Mouse (Mus musculus) right cerebral cortex, postnatal 10 days (tissue): ENCODE measurements around the gene Tgfbrap1.
"Not testable (repeated sequence)": the region's sequence is repeated elsewhere in the genome, so short reads cannot be mapped to it uniquely, and the experiment has no call there.

Experiments
- DNase-seq, 2 experiments: peaks; one replicate each; pipeline ENCODE4 v3.0.0; 2021; ENCODE audit warnings: low spot score in 2 of 2

Gene Tgfbrap1

DNA sequence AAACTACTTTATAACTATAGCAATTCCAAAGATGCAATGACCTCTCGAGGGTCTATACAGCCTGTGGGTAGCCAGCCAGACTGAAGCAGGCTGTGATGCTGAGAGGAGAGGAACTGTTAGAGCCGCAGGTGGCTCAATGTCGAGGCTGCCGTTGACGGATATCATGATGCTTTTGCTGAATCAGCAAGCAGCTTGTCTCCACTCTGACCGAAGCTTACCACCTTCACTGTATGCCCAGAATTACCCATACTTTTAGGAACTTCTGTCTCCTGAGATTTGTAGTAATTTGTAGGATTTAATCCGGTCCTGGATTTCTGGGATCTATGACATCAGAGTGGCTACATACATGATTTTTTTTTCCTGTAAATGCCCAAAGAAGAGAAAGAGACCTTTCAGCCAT is 62.4 kb downstream of the Tgfbrap1 start:
- no peak for DNase-seq

DNA sequence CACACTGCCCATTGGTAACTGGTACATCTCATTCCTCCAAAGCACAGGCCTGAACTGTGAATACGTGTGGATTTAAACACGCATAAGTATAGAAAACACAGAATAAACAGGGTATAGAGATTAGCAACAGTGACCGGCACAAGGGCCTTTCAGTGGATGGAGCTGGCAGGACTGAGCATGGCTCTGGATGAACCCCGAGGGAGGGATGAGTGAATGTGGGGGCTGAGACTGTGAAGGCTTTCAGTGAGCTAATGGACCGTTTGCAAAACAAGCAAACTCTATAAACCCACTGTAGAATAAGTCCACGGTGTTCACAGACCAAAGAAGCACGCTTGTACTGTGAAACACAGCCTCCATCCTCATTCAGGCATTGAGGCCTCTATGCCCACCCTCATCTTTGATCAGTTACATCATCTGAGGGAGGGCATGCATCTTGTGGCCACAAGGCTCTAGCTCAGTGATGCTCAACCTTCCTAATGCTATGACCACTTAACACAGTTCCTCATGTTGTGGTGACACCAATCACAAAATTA is 83.2 kb downstream of the Tgfbrap1 start:
- not testable (repeated sequence) for DNase-seq

DNA sequence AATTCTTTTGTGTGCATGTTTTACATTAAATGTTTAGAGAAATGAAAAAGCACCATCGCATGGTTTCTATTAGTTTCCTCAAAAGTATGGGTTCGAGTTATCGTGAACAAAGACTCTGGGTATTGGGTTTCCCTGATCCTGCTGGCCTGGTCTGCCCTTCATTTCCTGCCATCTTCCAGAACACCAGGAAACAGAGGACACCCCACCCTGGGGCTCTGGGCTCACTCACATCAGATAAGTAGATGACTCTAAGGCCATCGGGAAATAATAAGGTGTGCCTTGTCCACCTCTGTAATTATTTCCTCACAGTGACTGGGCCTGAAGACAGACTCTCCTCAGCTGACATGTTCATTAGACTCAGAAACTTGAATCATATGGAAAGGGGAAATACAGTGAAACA is 88.0 kb downstream of the Tgfbrap1 start:
- DNase-seq: no peak

- no peak for DNase-seq
Observed at GRCm38 (mm10) chr1:43006524-43006923, 91.9 kb downstream of the Tgfbrap1 start.

DNA sequence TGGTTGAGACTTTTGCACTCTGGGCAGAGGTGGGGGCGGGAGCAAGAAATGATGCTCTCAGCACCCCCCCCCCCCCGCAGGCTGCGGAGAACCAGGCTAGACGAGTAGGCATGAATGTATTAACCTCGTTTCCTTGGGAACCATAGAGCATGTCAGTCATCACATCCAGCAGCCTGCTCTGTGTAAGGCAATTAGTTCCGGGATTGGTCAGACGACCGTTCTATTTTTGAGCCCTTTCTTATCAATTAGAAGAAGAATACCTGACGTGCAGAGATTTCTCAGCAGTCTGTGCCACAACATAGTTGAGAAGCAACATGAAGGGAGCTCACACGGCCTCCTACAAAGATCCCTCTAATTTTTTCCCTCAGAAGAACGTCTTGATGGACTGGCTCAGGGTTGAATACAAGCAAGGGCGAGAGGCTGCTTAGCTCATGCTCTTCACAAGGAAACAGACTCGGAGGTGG is 92.4 kb downstream of the Tgfbrap1 start:
- DNase-seq: peak in 1 of 2 experiments; percentile 53
